Mouse (Mus musculus): ENCODE measurements around the gene Atg4c.

DNA sequence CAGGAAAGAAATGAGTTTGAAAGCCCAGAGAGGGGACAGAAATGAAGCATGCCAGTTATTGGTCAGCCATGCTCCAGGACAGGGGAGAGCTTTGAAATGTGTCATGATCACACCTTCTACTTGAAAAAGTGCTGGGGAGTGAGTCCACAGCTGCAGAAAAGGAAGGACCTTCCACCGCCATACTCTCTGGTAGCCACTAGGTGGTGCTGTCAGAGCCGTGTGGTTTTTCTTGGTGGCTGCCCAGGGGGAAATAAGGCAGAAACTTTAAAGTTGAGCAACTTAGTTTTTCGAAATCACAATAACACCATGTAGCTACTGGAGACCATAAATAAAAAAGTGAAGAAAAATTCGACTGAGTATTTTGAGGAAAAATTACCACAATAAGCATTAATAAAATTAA lies 104.9 kb downstream of the Atg4c start:
- TF ChIP-seq CTCF (IDR thresholded peaks at IDR 0.05) (peak; percentile 88), EP300 (IDR thresholded peaks at IDR 0.05) (no peak)
